Mouse (Mus musculus): Measurements from ENCODE around the gene Slc5a7.

DNA sequence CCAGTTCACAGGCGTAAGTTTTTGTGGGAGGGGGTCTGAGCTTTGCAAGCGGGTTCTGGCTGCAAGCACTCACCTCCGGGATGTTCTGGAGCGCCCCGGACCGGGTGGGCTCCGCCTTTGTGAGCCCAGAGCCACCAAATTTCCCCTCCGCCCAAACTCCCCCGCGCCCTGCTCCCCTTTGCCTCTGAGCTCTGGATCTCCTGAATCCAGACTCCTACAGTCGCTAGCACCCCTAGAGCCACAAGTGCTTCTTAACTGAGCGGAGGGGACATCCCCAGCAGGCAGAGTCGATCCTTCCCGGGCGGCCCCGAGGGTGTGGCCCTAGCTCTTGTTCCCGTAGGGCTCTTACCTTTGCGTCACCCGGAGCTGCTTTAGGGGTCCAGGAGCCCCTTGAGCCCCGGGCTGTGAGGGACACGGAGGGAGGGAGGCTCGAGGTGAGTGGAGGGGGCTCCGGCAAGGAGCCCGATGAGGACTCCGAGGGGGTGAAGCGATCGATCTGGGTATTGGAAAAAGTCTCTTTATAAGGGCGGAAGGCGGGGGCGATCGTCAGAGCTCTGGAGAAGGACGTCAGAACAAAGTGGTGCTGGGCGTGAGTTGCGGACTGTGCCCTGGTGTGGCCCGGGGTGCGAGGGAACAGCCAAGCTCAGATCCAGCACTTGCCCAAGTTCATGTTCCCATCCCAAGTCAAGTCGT is 456 bp downstream of the Slc5a7 start:
- TF ChIP-seq CTCF (IDR thresholded peaks at IDR 0.05; ENCODE audit: extremely low read depth, insufficient read depth, low read length) (no peak), POLR2A (IDR thresholded peaks at IDR 0.05; ENCODE audit: extremely low read depth, insufficient read depth, low read length) (no peak)

All from cortical plate, adult 2 months (tissue).